Mouse (Mus musculus): ENCODE results near the gene Lsr. TPM values are rescaled to one million over a fixed set of nuclear protein-coding genes. Genes with fewer than 3 reads are reported as not detected.
"Not testable (repeated sequence)": the region's sequence is repeated elsewhere in the genome, so short reads cannot be mapped to it uniquely, and the experiment has no call there.

Lsr gene
- polyA plus RNA-seq, 1 experiment from 2014 or later: 16.6 TPM

DNA sequence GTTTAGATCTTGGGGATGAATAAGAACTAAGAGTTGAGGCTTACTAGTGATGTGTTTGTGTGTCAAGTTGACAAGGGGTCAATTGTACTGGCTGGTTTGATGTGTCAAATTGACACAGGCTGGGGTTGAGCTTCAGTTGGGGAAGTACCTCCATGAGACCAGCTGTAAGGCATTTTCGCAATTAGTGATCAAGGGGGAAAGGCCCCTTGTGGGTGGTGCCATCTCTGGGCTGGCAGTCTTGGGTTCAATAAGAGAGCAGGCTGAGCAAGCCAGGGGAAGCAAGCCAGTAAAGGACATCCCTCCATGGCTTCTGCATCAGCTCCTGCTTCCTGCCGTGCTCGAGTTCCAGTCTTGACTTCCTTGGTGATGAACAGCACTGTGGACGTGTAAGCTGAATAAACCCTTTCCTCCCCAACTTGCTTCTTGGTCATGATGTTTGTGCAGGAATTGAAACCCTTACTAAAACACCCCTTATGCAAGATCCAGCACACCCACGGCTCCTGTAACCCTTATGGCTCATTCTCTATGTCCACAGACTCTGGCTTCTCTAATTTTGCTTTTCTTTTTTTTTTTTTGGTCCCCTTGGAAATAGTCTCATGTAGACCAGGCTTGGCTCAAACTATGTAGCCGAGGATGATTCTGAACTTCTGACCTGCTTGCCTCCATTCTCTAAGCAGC is 37.7 kb downstream of the Lsr start:
- H3K27ac ChIP-seq (ENCODE audit: low read depth, low read length); DNase-seq (ENCODE audit: low spot score); H3K27me3 ChIP-seq (ENCODE audit: control insufficient read depth, insufficient read depth, low read length); H3K4me3 ChIP-seq (ENCODE audit: low read depth, low read length); H3K4me1 ChIP-seq (ENCODE audit: control insufficient read depth, insufficient read depth, low read length); H3K4me2 ChIP-seq (ENCODE audit: low read depth); H3K36me3 ChIP-seq (ENCODE audit: control insufficient read depth, insufficient read depth, low read length); H3K9me3 ChIP-seq (ENCODE audit: control insufficient read depth, low read length); H3K9ac ChIP-seq (ENCODE audit: low read length); ATAC-seq (ENCODE audit: insufficient read depth, low FRiP score, low TSS enrichment): not testable (repeated sequence)
- WGBS: 82% methylated on average over 6 of the region's 6 CpGs

DNA sequence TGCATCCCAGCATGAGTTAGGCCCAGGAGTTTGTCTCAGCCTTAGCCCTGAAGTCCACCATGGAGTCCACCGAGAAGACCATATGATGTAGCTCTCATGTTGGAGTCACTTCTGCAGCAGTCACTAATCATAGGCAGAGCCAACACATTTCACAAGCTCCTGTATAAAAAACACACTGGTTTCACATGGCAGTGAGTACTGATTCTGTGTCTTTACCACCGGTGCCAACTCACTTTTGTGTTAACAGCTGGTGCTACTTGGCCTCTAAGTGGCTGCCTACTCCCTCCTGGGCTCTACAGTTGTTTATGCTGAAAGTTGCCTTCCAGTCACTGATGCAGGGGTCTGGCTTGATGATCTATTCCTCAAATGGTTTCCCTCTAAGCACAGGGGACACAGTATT is 48.7 kb downstream of the Lsr start, which contains the start of gene Hamp2:
Gene Hamp2, minus strand, starts transcription at position 101 of the 400 bp plus-strand sequence.
- H3K27me3 ChIP-seq (ENCODE audit: control insufficient read depth, insufficient read depth, low read length); ATAC-seq (ENCODE audit: insufficient read depth, low FRiP score, low TSS enrichment); H3K4me2 ChIP-seq (ENCODE audit: low read depth); H3K27ac ChIP-seq (ENCODE audit: low read depth, low read length); DNase-seq (ENCODE audit: low spot score); H3K4me1 ChIP-seq (ENCODE audit: control insufficient read depth, insufficient read depth, low read length); H3K4me3 ChIP-seq (ENCODE audit: low read depth, low read length); H3K9me3 ChIP-seq (ENCODE audit: control insufficient read depth, low read length); H3K36me3 ChIP-seq (ENCODE audit: control insufficient read depth, insufficient read depth, low read length); H3K9ac ChIP-seq (ENCODE audit: low read length): not testable (repeated sequence)
- WGBS: 92% methylated on average over 2 of the region's 2 CpGs

DNA sequence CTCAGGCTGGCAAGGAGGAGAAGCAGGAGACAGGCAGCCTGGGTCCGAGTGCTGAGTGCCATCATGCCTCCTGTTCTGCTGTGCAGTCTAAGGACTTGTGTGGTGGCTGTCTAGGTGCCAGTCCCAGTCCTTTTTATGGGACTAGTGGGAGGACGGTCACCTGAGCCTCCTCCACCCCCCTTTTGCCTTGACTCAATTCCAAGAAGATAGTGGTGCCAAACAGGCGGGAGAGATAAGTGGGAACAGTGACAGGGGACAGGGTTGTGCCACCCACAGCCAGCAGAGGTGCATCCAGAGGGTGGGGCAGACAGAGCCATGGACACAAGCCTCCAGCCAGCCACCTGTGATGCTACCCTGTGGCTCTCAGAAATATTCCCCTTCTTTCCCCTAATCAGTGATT is 49.2 kb downstream of the Lsr start:
- ATAC-seq (ENCODE audit: insufficient read depth, low FRiP score, low TSS enrichment) (no peak), DNase-seq (ENCODE audit: low spot score) (no peak)
- WGBS: 78% methylated on average over 3 of the region's 3 CpGs

DNA sequence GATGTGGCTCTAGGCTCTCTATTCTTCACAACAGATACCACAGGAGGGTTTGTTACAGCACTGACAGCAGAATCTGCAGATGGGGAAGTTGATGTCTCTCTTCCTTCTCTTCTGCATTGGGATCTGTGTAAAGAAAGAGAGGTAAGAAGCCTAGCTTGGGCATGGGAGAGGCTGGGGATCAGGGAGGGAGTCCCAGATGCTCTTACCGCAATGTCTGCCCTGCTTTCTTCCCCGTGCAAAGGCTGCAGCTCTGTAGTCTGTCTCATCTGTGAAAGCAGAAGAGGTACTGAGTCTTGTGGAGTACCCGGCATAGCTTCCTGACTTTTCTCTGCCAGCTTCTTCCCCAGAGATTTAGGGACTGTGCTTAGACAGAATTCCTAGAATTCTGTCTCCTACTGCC is 50.8 kb downstream of the Lsr start:
- H3K9me3 ChIP-seq (ENCODE audit: control insufficient read depth, low read length); H3K27me3 ChIP-seq (ENCODE audit: control insufficient read depth, insufficient read depth, low read length); H3K36me3 ChIP-seq (ENCODE audit: control insufficient read depth, insufficient read depth, low read length); ATAC-seq (ENCODE audit: insufficient read depth, low FRiP score, low TSS enrichment); H3K4me2 ChIP-seq (ENCODE audit: low read depth); H3K9ac ChIP-seq (ENCODE audit: low read length); H3K4me1 ChIP-seq (ENCODE audit: control insufficient read depth, insufficient read depth, low read length); DNase-seq (ENCODE audit: low spot score); H3K4me3 ChIP-seq (ENCODE audit: low read depth, low read length); H3K27ac ChIP-seq (ENCODE audit: low read depth, low read length): not testable (repeated sequence)
- WGBS: 43% methylated on average over 3 of the region's 3 CpGs

More for the DNA sequence above, 49.2 kb downstream of the Lsr start:
- H3K27me3 ChIP-seq (ENCODE audit: control insufficient read depth, insufficient read depth, low read length): no peaks in the 10 kb centered on the region
- no peaks in the 10 kb centered on the region for H3K9me3 ChIP-seq (ENCODE audit: control insufficient read depth, low read length)
- no peak overlapping the region for H3K9ac ChIP-seq (ENCODE audit: low read length)
- no peaks in the 10 kb centered on the region for H3K4me1 ChIP-seq (ENCODE audit: control insufficient read depth, insufficient read depth, low read length)
- H3K36me3 ChIP-seq (ENCODE audit: control insufficient read depth, insufficient read depth, low read length): no peaks in the 10 kb centered on the region
- no peak overlapping the region for H3K4me2 ChIP-seq (ENCODE audit: low read depth)
- H3K27ac ChIP-seq (ENCODE audit: low read depth, low read length): no peak overlapping the region
- H3K4me3 ChIP-seq (ENCODE audit: low read depth, low read length): no peak overlapping the region

DNA sequence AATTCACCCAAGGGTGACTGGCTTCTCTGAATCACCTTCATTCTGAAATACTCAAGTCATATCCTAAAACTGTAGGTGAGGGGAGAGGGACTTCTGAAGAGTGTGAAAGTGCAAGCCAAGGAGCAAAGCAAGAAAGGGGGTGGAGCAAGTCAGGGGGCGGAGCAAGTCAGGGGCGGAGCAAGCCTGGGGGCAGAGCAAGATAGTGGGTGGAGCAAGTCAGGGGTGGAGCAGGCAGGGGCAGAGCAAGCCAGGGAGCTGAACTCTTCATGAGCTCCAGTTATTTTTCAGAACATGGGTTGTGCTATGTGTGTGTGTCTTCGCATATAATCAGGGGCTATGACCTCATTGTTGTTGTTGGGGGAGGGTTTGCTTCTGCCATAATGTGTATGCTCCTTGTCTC is 53.0 kb downstream of the Lsr start:
- ATAC-seq (ENCODE audit: insufficient read depth, low FRiP score, low TSS enrichment): no peak
- H3K36me3 ChIP-seq (ENCODE audit: control insufficient read depth, insufficient read depth, low read length): no peaks in the 10 kb centered on the region
- H3K4me2 ChIP-seq (ENCODE audit: low read depth): no peak overlapping the region
- no peak overlapping the region for H3K27ac ChIP-seq (ENCODE audit: low read depth, low read length)
- no peak overlapping the region for H3K9ac ChIP-seq (ENCODE audit: low read length)
- H3K9me3 ChIP-seq (ENCODE audit: control insufficient read depth, low read length): no peaks in the 10 kb centered on the region
- H3K4me1 ChIP-seq (ENCODE audit: control insufficient read depth, insufficient read depth, low read length): no peaks in the 10 kb centered on the region
- H3K27me3 ChIP-seq (ENCODE audit: control insufficient read depth, insufficient read depth, low read length): no peaks in the 10 kb centered on the region
- H3K4me3 ChIP-seq (ENCODE audit: low read depth, low read length): no peak overlapping the region
- 62% methylated on average over 3 of the region's 3 CpGs for WGBS
- DNase-seq (ENCODE audit: low spot score): no peak

DNA sequence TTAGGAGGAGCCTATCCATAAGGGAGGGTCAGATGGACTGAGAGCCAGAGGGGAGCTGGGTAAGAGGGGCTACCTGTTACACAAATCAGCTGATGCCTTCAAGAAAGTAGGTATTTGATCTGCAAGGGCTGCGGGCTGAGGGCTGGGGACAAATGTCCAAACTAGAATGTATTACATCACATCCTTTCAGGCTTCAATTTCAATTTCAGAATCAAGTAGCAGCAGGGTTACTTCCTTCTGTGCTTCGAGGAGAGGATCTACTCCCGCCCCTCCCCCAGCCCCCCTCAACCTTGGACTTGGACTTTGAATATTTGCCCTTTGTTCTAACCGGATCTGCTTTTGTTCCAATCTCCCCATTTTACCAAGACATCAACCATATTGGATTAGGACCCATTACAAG is 56.0 kb downstream of the Lsr start:
- H3K4me2 ChIP-seq (ENCODE audit: low read depth): no peak overlapping the region
- DNase-seq (ENCODE audit: low spot score) (no peak), ATAC-seq (ENCODE audit: insufficient read depth, low FRiP score, low TSS enrichment) (no peak)
- H3K4me3 ChIP-seq (ENCODE audit: low read depth, low read length): no peak overlapping the region
- no peaks in the 10 kb centered on the region for H3K9me3 ChIP-seq (ENCODE audit: control insufficient read depth, low read length)
- 78% methylated on average over 4 of the region's 4 CpGs for WGBS
- no peaks in the 10 kb centered on the region for H3K4me1 ChIP-seq (ENCODE audit: control insufficient read depth, insufficient read depth, low read length)
- H3K27me3 ChIP-seq (ENCODE audit: control insufficient read depth, insufficient read depth, low read length): no peaks in the 10 kb centered on the region
- H3K27ac ChIP-seq (ENCODE audit: low read depth, low read length): no peak overlapping the region
- no peak overlapping the region for H3K9ac ChIP-seq (ENCODE audit: low read length)
- no peaks in the 10 kb centered on the region for H3K36me3 ChIP-seq (ENCODE audit: control insufficient read depth, insufficient read depth, low read length)

DNA sequence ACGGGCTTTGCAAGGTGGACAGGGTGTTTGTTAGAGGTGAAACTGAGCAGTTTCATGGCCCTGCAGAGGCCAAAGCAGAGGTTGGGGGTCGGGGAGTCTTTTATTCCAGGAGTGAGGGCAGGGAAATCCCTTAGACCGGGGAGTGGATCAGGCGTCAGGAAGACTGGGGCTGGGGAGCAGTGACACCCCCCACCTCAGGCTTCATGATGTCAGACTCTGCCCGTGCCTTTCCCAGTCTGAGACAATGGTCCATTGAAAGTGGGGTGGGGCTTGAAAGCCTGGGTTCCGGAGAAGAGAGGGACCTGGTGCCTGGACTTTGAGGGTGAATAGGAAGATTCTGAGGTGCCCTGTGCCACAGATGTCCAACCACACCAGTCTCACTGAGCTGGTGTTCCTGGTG is 56.6 kb downstream of the Lsr start:
- Histone ChIP-seq H3K9me3 (ENCODE audit: control insufficient read depth, low read length) (no peaks in the 10 kb centered on the region), H3K9ac (ENCODE audit: low read length) (no peak overlapping the region), H3K4me1 (ENCODE audit: control insufficient read depth, insufficient read depth, low read length) (no peaks in the 10 kb centered on the region), H3K4me2 (ENCODE audit: low read depth) (no peak overlapping the region), H3K27me3 (ENCODE audit: control insufficient read depth, insufficient read depth, low read length) (no peaks in the 10 kb centered on the region), H3K4me3 (ENCODE audit: low read depth, low read length) (no peak overlapping the region), H3K36me3 (ENCODE audit: control insufficient read depth, insufficient read depth, low read length) (no peaks in the 10 kb centered on the region), H3K27ac (ENCODE audit: low read depth, low read length) (no peak overlapping the region)
- no peak for ATAC-seq (ENCODE audit: insufficient read depth, low FRiP score, low TSS enrichment)
- 37% methylated on average over 6 of the region's 6 CpGs for WGBS
- DNase-seq (ENCODE audit: low spot score): no peak

DNA sequence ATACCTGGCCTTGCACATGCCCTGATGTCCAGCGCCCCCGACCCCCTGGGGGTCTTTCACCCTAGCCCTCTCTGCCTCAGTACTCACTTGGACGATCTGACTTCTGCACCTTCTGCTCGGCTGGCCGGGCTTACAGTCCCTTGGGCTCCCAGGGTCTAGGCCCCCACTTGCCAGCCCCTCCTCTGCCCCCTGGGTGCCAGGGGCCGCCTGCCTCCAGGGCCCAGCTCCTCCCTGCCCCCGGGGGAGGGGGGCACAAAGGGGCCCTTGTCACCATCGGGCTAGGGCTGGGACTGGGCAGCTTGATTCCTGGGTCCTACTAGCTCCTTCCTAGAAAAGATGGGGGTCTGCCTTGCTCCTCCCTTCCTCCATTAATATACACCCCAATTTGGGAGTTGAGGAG is 58.5 kb downstream of the Lsr start, which contains the start of gene Mag:
Gene Mag, minus strand, starts transcription at position 142 of the 400 bp plus-strand sequence.
- Histone ChIP-seq H3K9me3 (ENCODE audit: control insufficient read depth, low read length) (no peaks in the 10 kb centered on the region), H3K36me3 (ENCODE audit: control insufficient read depth, insufficient read depth, low read length) (no peaks in the 10 kb centered on the region), H3K27me3 (ENCODE audit: control insufficient read depth, insufficient read depth, low read length) (no peaks in the 10 kb centered on the region), H3K27ac (ENCODE audit: low read depth, low read length) (no peak within 1 kb of the TSS), H3K4me1 (ENCODE audit: control insufficient read depth, insufficient read depth, low read length) (no peaks in the 10 kb centered on the region), H3K4me2 (ENCODE audit: low read depth) (no peak within 1 kb of the TSS), H3K9ac (ENCODE audit: low read length) (no peak within 1 kb of the TSS), H3K4me3 (ENCODE audit: low read depth, low read length) (no peak within 1 kb of the TSS)
- no peak for DNase-seq (ENCODE audit: low spot score)
- ATAC-seq (ENCODE audit: insufficient read depth, low FRiP score, low TSS enrichment): no peak
- WGBS: 75% methylated on average over 8 of the region's 8 CpGs

DNA sequence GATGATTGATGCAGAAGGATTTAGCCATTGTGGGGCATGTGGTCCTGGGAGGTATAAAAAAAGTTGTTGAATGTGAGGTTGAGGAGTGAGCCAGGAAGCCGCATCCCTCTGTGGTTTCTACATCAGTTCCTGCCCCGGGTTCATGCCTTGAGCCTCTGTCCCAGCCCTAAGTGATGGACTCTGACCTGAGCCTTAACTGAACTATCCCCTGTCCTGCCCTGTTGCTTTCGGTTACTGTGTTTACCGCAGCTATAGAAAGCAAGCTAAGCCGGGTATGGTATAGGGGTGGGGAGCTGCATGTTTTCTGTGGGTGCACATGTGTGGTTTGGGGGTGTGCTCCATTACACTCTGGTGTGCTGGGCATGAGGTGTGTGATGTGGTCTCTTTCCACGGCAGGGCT is 63.5 kb downstream of the Lsr start:
- Histone ChIP-seq H3K4me3 (ENCODE audit: low read depth, low read length) (no peak overlapping the region), H3K27ac (ENCODE audit: low read depth, low read length) (no peak overlapping the region), H3K9me3 (ENCODE audit: control insufficient read depth, low read length) (no peaks in the 10 kb centered on the region), H3K4me1 (ENCODE audit: control insufficient read depth, insufficient read depth, low read length) (no peaks in the 10 kb centered on the region), H3K36me3 (ENCODE audit: control insufficient read depth, insufficient read depth, low read length) (no peaks in the 10 kb centered on the region), H3K9ac (ENCODE audit: low read length) (no peak overlapping the region), H3K4me2 (ENCODE audit: low read depth) (no peak overlapping the region), H3K27me3 (ENCODE audit: control insufficient read depth, insufficient read depth, low read length) (no peaks in the 10 kb centered on the region)
- ATAC-seq (ENCODE audit: insufficient read depth, low FRiP score, low TSS enrichment) (no peak), DNase-seq (ENCODE audit: low spot score) (no peak)
- WGBS: 87% methylated on average over 6 of the region's 6 CpGs
